Mouse (Mus musculus) hindbrain, postnatal 0 days (tissue): ENCODE measurements around the gene Hhatl. TPM values are rescaled to one million over a fixed set of nuclear protein-coding genes. Genes with fewer than 3 reads are reported as not detected.

ENCODE experiments used
- ATAC-seq: fragments of 200-750 bp; cut with Nextera tagmentation; 2 replicates; pipeline ENCODE4 v1.8.0; 2017; ENCODE audit warnings: mild to moderate bottlenecking, moderate TSS enrichment, moderate library complexity
- DNase-seq: peaks from one replicate; pipeline ENCODE4 v3.0.0-alpha.2; 2015; ENCODE audit warnings: low spot score
- H3K27ac ChIP-seq: fragments of 300-500 bp; sonication (generic); 2 replicates; pipeline ENCODE4 v1.5.1; 2014; ENCODE audit warnings: mild to moderate bottlenecking
- H3K27me3 ChIP-seq: fragments of 300-500 bp; sonication (generic); 2 replicates; pipeline ENCODE4 v1.6.1; 2014; ENCODE audit warnings: low read length, mixed read lengths; ENCODE audit not compliant: insufficient read depth
- H3K36me3 ChIP-seq: fragments of 300-500 bp; sonication (generic); 2 replicates; pipeline ENCODE4 v1.6.1; 2014; ENCODE audit warnings: low read length, mixed read lengths; ENCODE audit not compliant: insufficient read depth
- H3K4me1 ChIP-seq: fragments of 300-500 bp; sonication (generic); 2 replicates; pipeline ENCODE4 v1.6.1; 2014; ENCODE audit warnings: antibody characterized with exemption, low read length, mixed read lengths; ENCODE audit not compliant: insufficient read depth
- H3K4me2 ChIP-seq: fragments of 300-500 bp; sonication (generic); 2 replicates; pipeline ENCODE4 v1.6.1; 2014; ENCODE audit warnings: low read depth, mild to moderate bottlenecking, low read length, moderate library complexity, mixed read lengths
- H3K4me3 ChIP-seq: fragments of 300-500 bp; sonication (generic); 2 replicates; pipeline ENCODE4 v1.5.1; 2014; ENCODE audit warnings: low read length
- H3K9ac ChIP-seq: fragments of 300-500 bp; sonication (generic); replicated peaks from 2 replicates; pipeline ENCODE4 v1.6.1; 2014; ENCODE audit warnings: mild to moderate bottlenecking, low read length, moderate library complexity, mixed read lengths
- H3K9me3 ChIP-seq: fragments of 300-500 bp; sonication (generic); 2 replicates; pipeline ENCODE4 v1.6.1; 2016; ENCODE audit warnings: low read length, mixed read lengths
- CTCF ChIP-seq: IDR thresholded peaks from 2 replicates; pipeline ENCODE4 v1.5.1; 2016; ENCODE audit warnings: antibody characterized with exemption, control low read depth, low read depth
- WGBS: fragments of 180-500 bp; shearing (Covaris S2); extraction: QIAGEN DNeasy Blood & Tissue Kit; methylation state at CpG from one replicate; pipeline ENCODE4 v1.1.7; 2014; 5-methylcytosine and 5-hydroxymethylcytosine counted together
- polyA plus RNA-seq: library from polyadenylated mRNA; unstranded; fragments of >200 nt; fragmentation: Nextera tagmentation; extraction: Ambion mirVana; gene quantifications from 2 replicates; pipeline ENCODE4 v1.2.1, GENCODE M21; 2015
- total RNA-seq: library from RNA; depleted of rRNA; stranded (reverse); fragments of >200 nt; gene quantifications from 2 replicates; pipeline ENCODE4 v1.2.3, GENCODE M21; 2014; rRNA removed

Hhatl gene
- 1.2 and 1.8 TPM in 2 replicates for total RNA-seq
- polyA plus RNA-seq: 0.78 and 0.85 TPM in 2 replicates

DNA sequence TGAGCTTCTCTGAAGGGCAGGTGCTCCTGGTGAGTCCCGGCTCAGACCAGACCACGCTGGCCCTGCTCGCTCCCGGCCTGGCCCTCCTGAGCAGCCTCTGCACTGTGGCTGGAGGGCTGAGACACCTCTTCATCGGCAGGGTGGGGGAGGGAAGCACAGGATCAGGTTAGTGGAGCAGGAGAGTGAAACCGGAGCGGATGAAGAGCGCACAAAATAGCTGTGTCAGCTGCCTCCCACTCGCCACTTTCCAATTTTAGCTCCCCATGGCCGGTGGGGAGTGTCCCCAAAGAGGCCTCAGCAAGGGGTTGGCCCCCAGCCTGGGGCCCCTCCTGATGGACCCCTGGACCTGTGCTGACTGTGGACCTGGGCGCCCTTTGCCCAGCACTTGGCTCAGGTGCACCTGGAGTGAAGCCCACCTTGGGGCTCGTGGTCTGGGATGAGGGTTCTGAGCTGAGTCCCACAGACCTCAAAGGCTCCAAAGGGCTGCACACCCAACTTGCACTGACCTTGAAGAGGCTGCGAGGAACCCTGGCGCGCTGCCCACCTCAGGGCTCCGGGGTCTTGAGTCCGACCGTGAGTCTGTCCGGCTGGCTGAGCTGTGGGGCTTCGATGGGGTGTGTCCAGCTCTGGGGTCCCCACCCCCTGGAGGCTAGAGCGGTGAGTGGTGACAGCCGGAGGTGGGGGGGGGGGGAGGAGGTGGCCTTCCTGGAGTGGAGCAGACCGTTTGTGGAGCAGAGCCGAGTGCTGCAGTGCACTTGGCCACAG is at the start of gene Hhatl:
Hhatl (minus strand) TSS at position 751 of the 765 bp plus-strand sequence.
- Histone ChIP-seq H3K27ac (no peak within 1 kb of the TSS), H3K27me3 (no peaks in the 10 kb centered on the region), H3K4me1 (peaks cover 14% of the 10 kb centered on the region), H3K4me3 (no peak within 1 kb of the TSS), H3K4me2 (no peak within 1 kb of the TSS), H3K9me3 (no peaks in the 10 kb centered on the region), H3K9ac (no peak within 1 kb of the TSS), H3K36me3 (no peaks in the 10 kb centered on the region)
- WGBS: 52% methylated on average over 21 of the region's 24 CpGs
- DNase-seq (no peak), ATAC-seq (no peak)
- no peak for TF ChIP-seq CTCF

DNA sequence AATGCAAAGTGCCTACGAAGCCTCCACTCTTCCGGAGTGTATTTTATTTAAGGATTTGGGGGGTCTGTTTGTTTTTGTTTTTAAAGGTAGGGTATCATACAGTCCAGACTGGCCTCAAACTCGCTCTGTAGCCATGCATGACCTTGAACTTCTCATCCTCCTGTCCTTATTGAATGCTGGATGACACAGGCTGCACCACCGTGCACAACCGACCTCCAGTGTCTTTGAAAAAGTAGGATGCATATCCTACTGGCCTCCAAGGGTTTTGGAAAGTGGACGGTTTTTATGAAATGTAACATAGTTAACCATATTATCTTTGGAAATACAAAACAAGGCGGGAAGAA is 47.3 kb upstream of the Hhatl start:
- WGBS: 28% methylated on average over 7 of the region's 7 CpGs
- DNase-seq: no peak
- no peak for TF ChIP-seq CTCF
- ATAC-seq: peak; percentile 76
- no peaks in the 10 kb centered on the region for H3K27me3 ChIP-seq
- no peaks in the 10 kb centered on the region for H3K36me3 ChIP-seq
- peak overlapping the region; percentile 51 for H3K9ac ChIP-seq
- no peaks in the 10 kb centered on the region for H3K4me1 ChIP-seq
- peak overlapping the region; percentile 42 for H3K4me3 ChIP-seq
- H3K27ac ChIP-seq: no peak overlapping the region
- no peaks in the 10 kb centered on the region for H3K9me3 ChIP-seq
- peak overlapping the region; percentile 64 for H3K4me2 ChIP-seq

DNA sequence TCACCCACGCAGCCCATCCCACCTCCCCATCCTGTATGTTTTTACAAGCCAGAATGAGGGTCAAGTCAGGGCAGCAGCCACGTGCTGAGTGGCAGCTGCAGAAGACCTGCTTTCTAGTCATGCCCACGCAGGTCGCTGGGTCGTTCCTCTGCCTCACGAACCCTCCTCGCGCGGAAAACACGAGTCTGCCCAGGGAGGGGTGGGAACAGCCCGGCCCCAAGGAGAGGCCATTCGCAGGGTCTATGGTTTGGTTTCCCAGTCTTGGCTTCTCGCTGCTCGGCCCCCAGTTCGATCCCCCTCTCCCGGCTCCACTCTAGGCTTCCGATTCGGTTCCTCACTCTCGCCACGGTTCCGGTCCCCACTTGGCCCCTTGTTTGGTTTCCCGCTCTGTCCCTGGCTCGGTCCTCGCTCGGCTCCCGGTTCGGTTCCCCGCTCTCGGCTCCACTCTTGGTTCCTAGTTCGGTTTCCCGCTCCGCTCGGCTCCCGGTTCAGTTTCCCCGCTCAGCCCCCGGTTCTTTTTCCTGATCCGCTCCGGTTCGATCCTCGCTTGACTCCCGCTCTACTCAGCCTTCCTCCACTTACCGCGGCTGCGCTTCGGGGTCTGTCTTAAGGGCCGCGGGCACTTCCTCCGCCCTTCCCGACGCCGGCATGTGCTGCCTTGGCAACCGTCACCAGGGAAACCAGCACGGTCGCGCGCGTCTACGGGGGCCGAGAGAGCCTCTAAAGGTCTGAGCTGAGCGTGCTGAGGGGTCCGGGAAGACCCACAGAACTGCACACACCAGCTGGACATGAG is 46.7 kb upstream of the Hhatl start, which contains the start of gene Ccdc13:
Ccdc13 (minus strand) TSS at position 633 of the 793 bp plus-strand sequence.
- 3% methylated on average over 61 of the region's 61 CpGs for WGBS
- DNase-seq (peak; percentile 94), ATAC-seq (peak; percentile 92)
- Histone ChIP-seq H3K27me3 (no peaks in the 10 kb centered on the region), H3K36me3 (no peaks in the 10 kb centered on the region), H3K9ac (peak within 1 kb of the TSS; percentile 51), H3K27ac (no peak within 1 kb of the TSS), H3K4me3 (peak within 1 kb of the TSS; percentile 42), H3K9me3 (no peaks in the 10 kb centered on the region), H3K4me2 (peak within 1 kb of the TSS; percentile 64), H3K4me1 (no peaks in the 10 kb centered on the region)
- no peak for TF ChIP-seq CTCF

DNA sequence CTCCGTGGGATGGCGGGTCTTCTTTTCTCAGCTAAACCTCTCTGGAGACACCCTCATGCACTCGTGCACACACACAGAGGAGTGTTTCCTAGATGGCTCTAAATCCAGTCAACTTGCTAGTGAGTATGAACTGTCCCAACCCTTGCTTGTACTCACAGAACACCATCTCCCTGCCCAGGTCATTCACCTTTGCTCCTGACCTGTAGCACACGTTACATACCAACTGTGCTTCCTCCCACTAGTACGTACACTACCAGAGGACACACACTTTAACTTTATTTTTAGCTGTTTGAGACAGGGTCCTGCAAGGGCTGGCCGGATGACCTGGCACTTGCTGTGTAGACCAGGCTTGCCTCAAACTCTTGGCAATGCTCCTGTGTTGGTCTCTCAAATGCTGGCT is 45.7 kb upstream of the Hhatl start:
- ATAC-seq (no peak), DNase-seq (no peak)

DNA sequence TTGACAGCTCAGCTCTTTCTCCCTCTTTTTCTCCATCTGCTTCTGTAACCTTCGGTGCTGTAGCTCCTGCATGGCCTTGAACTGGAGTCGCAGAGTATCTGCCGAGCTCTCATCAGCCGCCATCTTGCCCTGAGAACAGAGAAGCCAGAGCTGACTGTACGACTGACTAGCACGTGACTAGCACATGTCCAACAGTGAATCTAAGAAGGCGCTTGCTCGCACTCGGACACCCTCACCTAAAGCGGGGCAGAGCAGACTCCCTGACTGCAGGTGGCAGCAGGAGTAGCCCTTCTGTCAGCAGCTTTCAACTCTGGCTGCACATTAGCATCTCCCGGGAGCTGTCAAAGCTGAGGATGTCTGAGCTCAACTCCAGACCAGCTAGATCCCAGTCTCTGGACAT is 41.5 kb upstream of the Hhatl start:
- DNase-seq (no peak), ATAC-seq (no peak)
- no peaks in the 10 kb centered on the region for H3K27me3 ChIP-seq

More for the DNA sequence above, 45.7 kb upstream of the Hhatl start:
- WGBS: 98% methylated on average over 6 of the region's 6 CpGs
- Histone ChIP-seq H3K36me3 (no peaks in the 10 kb centered on the region), H3K27me3 (no peaks in the 10 kb centered on the region), H3K4me2 (no peak overlapping the region), H3K9me3 (no peaks in the 10 kb centered on the region), H3K27ac (no peak overlapping the region), H3K9ac (no peak overlapping the region), H3K4me1 (no peaks in the 10 kb centered on the region), H3K4me3 (no peak overlapping the region)
- no peak for TF ChIP-seq CTCF

DNA sequence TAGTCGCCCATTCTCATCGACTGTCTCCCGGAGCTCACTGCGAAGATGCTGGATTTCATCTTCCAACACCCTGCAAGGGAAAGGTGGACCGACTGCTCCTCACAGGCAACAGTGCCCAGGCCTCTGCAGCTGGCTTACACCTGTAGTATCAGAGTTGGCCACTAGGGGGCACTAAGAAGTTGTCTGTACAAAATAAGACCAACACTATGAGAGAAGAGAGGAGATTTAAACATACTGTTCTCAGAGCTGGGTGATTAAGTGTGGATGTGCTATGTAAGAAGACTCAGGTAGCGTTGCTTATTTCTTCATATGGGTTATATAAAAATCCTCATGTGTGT is 38.6 kb upstream of the Hhatl start:
- H3K27me3 ChIP-seq: no peaks in the 10 kb centered on the region
- no peak overlapping the region for H3K9ac ChIP-seq
- H3K36me3 ChIP-seq: no peaks in the 10 kb centered on the region
- H3K9me3 ChIP-seq: no peaks in the 10 kb centered on the region
- no peak overlapping the region for H3K27ac ChIP-seq
- DNase-seq (peak; percentile 92), ATAC-seq (peak; percentile 73)
- H3K4me1 ChIP-seq: no peaks in the 10 kb centered on the region
- peak; percentile 92 for TF ChIP-seq CTCF
- no peak overlapping the region for H3K4me2 ChIP-seq
- WGBS: 33% methylated on average over 6 of the region's 6 CpGs
- no peak overlapping the region for H3K4me3 ChIP-seq

More for the DNA sequence above, 41.5 kb upstream of the Hhatl start:
- no peaks in the 10 kb centered on the region for H3K9me3 ChIP-seq
- TF ChIP-seq CTCF: no peak
- no peak overlapping the region for H3K9ac ChIP-seq
- H3K4me1 ChIP-seq: no peaks in the 10 kb centered on the region
- no peak overlapping the region for H3K4me3 ChIP-seq
- H3K36me3 ChIP-seq: no peaks in the 10 kb centered on the region
- WGBS: 85% methylated on average over 11 of the region's 11 CpGs
- no peak overlapping the region for H3K4me2 ChIP-seq
- no peak overlapping the region for H3K27ac ChIP-seq
